Mouse (Mus musculus) liver, embryonic 14.5 days (tissue): ENCODE results near the gene Smagp.

Source experiments
- CTCF ChIP-seq: IDR thresholded peaks from 2 replicates; pipeline ENCODE4 v1.5.1; 2016; ENCODE audit warnings: antibody characterized with exemption, low read depth, control low read depth
- EP300 ChIP-seq: IDR thresholded peaks from 2 replicates; pipeline ENCODE4 v1.6.1; 2016; ENCODE audit warnings: antibody characterized with exemption, low read depth

GRCm38 (mm10) chr15:100664813-100665274 is 28.1 kb upstream of the Smagp start:
- TF ChIP-seq CTCF (no peak), EP300 (no peak)
